Mouse (Mus musculus) adrenal gland, postnatal 14 days (tissue): ENCODE measurements around the gene Acot2. TPM values are rescaled to one million over a fixed set of nuclear protein-coding genes. Genes with fewer than 3 reads are reported as not detected.
"Not testable (repeated sequence)": the region's sequence is repeated elsewhere in the genome, so short reads cannot be mapped to it uniquely, and the experiment has no call there.

Experiments
- DNase-seq: peaks from one replicate; pipeline ENCODE4 v3.0.0; 2021; ENCODE audit warnings: mixed read lengths
- long read RNA-seq, 2 experiments: library from polyadenylated mRNA; stranded (forward); transcript quantifications; one replicate each; pipeline ENCODE4 v2.0.0; 2021
- total RNA-seq: library from RNA; stranded (reverse); gene quantifications from 2 replicates; pipeline ENCODE4 v1.2.3, GENCODE M21; 2021

The Acot2 gene
- 31.7 and 39.1 TPM in 2 replicates for total RNA-seq
- long read RNA-seq, experiment 1, transcript Acot2-201 (3 exons, 2,196 nt), result major isoform, 16 of 17 reads
- long read RNA-seq, experiment 1, partial matches to known transcripts, result 0 of 17 reads
- long read RNA-seq, experiment 1, other reads (novel, unspliced or antisense), result 1 of 17 reads
- long read RNA-seq, experiment 2, transcript Acot2-201 (3 exons, 2,196 nt), result major isoform, 15 of 17 reads
- long read RNA-seq, experiment 2, partial matches to known transcripts, result 0 of 17 reads
- long read RNA-seq, experiment 2, other reads (novel, unspliced or antisense), result 2 of 17 reads

DNA sequence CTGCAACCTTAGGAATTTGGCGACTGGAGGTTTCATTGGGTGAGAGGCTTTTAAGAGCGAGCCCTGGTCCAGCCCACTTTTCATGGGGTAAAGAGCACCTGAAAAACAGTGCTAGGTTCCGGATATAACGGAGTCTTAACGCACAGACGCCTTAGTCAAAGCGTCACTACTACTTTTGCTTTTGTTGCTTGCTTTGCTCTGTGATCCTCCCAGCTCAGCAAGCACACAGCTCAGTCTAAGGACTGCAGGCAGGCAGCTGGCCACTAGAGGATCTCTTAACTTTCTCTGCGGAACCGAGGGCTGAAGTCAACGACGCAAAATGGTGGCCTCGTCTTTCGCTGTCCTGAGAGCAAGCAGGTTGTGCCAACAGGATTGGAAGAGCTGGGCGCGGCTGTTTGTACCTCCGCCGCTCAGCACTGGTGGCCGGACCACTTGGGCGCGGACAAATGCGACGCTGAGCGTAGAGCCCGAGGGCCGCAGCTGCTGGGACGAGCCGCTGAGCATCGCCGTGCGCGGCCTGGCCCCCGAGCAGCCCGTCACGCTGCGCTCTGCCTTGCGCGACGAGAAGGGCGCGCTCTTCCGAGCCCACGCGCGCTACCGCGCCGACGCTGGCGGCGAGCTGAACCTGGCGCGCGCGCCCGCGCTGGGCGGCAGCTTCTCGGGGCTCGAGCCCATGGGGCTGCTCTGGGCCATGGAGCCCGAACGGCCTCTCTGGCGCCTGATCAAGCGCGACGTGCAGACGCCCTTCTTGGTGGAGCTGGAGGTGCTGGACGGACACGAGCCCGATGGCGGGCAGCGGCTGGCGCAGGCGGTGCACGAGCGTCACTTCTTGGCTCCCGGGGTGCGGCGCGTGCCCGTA, at the start of gene Acot2:
Gene Acot2 (plus strand): TSS at position 279 of the 859 bp plus-strand sequence.
- peak; percentile 83 for DNase-seq

DNA sequence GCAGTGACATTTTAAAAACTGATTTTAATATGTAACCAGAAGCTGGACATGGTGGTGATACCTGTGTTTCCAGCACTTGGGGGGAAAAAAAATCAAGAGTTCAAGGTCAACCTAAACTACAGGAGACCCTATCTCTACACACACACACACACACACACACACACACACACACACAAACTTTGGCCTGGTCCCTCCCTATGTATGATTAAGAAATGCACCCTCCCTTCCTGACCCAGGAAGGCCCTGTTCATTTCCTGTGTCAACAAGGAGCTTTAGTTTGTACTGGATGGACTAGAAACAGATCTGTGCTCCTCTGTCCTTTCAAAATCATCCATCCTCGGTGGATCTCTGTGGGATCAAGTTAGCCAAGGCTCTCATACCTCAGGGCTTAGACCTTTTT, 49.1 kb upstream of the Acot2 start:
- not testable (repeated sequence) for DNase-seq

DNA sequence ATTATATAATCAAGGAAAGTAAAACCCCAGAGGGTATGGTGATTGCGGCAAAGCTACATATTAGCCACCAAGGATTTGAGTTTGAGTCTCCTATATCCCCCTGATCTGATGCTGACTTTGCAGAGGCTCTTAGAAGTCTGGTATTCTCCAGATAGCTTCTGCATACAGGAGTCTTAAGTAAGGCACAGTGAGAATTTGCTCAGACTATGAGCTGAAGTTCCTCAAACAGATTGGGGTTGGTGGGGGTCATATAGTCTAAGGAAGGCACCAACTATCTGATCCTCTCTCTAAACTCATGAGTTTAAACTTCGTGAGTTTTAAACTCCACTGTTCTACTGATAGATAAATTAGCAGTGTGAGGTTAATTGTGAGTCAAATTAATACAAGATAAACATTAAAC, 48.3 kb upstream of the Acot2 start:
- DNase-seq, result no peak

DNA sequence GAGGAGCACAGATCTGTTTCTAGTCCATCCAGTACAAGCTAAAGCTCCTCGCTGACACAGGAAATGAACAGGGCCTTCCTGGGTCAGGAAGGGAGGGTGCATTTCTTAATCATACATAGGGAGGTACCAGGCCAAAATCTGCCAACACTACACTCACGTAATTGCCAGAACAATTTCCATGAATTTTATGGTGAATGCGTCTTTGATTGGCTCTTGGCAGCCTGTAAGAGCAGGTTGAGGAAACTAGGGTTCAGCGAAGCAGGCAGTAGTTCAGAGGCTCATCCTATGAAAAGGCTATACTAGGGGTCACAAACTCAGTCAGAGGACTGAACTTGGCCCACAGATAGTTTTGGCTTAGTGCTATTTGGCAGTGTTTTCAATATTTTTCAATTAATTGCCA, 47.6 kb upstream of the Acot2 start:
- DNase-seq, result no peak

DNA sequence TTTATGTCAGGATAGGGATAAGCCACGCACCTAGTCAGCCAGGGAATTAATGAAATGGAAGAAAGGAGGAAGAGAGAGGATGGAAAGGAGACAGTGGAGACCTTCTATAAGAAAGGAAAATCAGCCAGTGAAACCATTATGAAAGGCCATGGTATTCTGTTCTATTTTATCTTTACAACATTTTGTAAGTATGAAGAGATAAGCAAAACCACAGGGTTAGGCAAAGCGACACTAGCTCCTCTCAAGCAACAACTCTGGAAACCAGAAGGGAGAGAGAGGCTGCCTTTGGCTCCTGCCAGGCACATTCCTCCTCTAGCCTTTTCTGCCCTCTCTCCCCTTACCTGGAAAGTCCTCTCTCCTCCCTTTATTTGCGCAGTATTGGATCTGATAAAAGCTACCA, 45.7 kb upstream of the Acot2 start:
- no peak for DNase-seq

DNA sequence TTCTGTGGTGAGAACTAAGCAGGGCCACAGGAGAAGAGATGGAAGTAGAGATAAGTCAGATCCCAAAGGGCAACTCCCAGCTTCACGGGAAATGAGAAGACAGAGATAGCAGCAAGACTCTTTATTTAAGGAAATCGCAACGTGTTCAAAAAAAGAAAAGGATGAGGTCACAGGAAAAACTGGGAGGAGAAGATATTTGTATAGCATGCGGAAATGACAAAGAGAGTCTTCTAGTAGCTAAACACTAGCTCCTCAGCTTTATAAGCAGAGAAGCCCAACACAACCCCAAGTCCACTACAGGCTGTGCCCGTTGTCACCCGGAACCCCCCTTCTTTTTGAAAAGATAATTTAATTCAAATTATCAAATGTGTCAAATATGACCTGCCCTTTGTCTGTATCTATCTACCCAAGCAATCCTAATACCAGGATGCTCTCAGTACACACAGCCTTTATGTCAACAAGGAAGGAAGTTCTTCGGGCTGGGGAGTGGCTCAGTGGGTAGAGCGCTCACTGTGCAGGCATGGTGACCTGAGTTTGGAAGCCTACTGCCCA, 40.3 kb upstream of the Acot2 start:
- no peak for DNase-seq

DNA sequence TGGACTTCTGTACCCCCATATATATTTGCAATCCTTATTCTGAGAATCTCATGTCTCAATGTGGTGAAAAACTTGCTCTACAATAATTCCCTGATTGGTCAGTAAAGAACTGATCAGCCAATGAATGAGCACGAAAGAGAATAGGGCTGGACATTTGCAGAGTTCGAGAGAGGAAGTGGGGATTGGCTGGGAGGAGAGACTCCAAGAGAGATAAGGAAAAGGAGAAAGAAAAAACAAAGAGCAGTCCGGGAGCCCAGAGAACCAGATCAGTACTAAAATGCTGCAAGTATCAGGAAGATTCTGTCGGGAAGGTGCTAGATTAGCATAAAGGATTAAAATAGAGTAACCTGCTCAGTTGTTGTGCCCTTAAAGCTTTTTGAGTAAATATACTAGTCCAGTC, 38.6 kb upstream of the Acot2 start:
- no peak for DNase-seq

DNA sequence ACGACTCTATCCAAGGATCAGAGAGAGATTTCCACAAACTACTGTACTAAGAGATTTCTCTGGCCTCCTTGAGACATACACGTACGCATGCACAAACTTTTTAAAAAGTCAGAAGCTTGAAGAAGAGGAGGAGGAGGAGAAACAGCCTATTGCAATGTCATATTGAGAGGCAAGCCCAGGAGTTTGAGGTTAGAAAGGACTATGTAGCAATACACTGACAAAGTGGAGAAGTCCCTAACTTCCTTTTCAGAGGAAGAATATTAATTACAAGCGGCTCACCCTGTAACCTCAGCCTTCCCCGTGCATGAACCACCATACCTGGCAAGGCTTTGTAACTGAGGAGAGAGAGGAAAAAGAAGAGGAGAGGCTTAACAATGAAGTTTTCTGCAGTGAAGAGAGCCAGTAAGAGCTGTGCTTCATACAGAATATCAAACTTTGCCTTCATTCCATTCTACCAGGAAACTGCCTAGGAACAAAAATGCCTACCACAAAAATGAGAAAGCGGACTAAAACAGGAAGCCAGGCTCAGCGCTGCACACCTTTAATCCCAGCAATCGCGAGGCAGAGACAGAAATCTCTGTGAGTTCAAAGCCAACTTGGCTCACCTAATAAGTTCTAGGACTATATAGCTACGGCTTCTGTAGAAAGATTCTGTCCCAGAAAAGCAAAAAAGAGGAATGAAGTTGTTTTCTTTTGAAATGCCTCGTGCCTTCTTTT, 37.7 kb upstream of the Acot2 start:
- no peak for DNase-seq

DNA sequence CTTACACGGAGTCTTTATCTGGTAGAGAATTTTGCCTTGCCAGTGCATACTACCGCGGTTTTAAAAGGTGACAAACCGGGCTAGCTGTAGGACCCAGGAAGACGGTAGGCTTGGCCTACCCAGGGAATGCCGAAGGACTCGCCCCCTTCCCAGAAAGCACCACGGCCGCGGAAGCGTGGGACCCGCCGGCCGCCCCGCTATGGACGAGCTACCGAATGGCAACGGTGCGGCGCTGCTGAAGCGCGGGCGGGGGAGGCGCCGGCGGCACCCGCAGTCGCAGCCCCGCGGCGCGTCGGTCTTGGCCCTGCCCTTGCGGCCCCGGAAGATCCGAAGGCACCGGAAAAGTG, 37.2 kb upstream of the Acot2 start, which contains the start of gene Riox1:
Gene Riox1 (plus strand): TSS at position 116 of the 347 bp plus-strand sequence.
- DNase-seq, result peak; percentile 92

DNA sequence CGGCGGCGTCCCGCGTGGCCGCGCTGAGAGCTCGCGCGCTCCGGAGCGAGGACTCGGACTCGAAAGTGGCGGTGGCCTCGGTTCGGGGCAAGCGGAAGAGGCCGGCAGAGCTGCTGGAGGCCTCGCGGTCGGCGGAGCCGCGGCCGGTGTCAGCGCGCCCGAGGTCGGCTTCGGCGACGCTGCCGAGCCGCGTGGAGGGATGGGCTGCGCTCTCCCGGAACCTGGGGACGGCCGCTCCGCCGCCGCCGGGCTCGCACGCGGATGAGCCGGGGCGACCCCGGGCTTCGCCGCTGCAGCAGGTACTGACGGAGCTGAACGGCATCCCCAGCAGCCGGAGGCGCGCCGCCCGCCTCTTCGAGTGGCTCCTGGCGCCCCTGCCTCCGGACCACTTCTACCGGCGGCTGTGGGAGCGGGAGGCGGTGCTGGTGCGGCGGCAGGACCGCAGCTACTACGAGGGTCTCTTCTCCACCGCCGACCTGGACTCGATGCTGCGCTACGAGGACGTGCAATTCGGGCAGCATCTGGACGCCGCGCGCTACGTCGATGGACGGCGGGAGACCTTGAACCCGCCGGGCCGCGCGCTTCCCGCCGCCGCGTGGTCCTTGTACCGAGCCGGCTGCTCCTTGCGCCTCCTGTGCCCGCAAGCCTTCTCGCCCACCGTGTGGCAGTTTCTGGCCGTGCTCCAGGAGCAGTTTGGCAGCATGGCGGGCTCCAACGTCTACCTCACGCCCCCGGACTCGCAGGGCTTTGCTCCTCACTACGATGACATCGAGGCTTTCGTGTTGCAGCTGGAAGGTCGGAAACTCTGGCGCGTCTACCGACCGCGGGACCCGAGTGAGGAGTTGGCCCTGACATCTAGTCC, 36.6 kb upstream of the Acot2 start:
- peak; percentile 67 for DNase-seq

DNA sequence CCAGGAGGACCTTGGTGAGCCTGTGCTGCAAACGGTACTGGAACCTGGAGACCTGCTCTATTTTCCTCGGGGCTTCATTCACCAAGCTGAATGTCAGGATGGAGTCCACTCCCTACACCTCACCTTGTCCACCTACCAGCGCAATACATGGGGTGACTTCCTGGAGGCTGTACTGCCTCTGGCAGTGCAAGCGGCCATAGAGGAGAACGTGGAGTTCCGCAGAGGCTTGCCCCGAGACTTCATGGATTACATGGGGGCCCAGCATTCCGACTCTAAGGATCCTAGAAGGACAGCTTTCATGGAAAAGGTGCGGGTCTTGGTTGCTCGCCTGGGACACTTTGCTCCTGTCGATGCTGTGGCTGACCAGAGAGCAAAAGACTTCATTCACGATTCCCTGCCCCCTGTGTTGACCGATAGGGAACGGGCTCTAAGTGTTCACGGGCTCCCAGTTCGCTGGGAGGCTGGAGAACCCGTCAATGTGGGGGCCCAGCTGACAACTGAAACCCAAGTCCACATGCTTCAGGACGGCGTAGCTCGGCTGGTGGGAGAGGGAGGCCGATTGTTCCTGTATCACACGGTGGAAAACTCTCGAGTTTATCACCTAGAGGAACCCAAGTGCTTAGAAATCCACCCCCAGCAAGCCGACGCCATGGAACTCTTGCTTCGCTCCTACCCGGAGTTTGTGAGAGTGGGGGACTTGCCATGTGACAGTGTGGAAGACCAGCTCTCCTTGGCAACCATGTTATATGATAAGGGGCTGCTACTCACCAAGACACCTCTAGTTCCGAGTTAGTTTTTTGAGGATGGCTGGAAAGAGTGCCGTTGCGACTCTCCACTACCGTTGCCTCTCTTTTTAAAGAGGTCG, 35.7 kb upstream of the Acot2 start:
- DNase-seq, result no peak

DNA sequence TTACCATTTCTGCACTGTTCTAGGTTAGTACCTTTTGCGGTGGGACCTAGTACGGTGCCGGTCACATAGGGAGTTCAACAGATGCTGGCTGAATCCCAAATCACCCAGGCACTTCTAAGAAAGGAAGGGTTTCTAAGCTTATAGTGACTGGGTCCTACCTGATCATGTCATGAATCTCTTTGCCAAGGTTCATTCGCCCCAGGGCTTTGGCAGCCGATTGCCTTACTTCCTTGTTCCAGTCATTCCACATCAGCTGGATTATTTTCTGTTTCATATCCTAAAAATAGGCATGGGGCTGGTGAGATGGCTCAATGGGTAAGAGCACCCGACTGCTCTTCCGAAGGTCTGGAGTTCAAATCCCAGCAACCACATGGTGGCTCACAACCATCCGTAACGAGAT, 29.4 kb upstream of the Acot2 start:
- DNase-seq, result no peak

DNA sequence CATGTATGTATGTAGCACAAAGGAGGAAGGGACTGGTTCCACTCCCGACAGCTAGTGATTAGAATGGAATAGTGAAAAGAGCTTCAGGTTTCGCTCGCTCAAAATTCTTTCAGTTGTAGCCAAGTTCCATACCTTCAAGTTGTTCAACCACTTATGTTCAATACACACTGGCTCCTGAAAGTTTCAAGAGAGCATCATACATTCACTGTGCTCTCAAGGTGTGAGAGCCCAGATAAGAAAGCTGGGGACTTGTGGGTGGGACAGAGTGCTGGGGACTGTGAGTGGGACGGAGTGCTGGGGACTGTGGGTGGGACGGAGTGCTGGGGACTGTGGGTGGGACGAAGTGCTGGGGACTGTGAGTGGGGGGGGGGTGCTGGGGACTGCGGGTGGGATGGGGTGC, 22.4 kb upstream of the Acot2 start:
- no peak for DNase-seq

DNA sequence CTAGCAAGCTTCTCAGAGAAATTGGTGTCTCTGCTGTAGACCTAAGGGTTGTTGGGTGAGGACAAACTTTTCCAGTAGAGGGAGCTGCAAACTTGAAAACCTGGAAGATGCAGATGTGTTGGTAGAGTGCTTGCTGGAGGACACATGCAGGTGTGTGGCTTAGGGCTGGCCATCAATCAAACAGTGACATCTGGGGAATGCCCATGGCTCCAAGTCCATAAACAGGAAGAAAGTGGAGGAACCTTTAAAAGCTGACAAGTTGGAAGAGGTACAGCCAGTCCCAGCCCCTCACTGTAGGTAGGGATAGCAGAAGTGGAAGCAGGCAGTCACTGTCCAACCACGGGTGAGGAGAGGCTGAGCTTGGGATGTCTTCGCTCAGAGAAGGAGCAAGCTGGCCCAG, 15.5 kb upstream of the Acot2 start:
- peak; percentile 56 for DNase-seq

DNA sequence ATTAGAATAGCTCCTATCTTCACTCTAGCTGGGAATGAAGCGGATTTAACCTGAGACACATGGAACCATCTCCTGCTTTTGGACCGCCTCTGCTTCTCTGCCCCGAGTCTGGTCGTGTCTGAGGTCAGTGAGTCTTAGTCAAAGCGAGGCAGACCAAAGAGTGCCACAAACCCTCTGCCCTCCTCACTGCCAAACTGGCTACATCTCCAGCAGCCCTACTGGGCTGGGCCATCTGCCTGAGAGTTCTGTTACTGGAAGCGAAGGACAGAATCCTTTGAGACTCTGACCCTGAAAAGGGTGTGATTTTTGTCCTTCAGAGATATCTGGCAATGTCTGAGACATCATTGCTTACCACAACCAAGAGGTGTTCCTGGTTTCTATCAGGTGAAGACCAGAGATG, 8.8 kb upstream of the Acot2 start:
- no peak for DNase-seq

DNA sequence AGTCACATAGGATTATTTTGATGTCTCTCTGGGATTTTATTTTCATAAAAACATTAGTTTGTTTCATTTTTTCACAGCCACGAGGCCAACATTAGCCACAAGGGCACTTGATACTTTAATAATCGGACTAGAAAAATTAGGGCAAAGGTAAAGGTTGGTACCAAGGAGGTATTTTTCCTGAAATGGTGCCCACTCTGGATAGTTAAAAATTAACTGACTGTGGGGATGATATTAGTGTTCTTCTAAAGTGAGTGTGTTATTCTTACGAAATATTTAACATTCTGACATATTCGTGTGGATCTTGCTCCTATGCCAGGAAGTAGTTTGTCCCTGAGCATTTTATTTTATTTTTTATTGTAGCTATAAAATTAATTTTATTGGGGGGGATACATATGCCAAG, 6.0 kb upstream of the Acot2 start:
- no peak for DNase-seq

DNA sequence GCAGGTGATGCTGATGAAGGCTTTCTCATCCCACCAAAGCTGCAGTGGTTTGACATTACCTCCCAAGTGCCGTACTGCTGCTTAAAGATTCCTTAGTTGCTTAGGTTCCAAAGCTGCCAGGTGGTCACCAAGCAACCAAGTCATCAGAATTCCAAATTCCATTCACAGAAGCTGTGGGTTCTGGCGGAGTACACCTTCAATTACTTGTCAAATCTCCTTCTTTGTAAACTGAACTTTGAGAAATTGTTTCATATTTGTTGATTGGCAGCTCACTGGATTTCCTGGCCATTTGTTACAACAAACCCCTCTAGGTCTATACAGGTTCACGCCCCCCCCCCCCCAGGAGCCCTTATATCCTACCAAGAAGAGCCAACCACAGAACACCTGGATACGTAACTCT, 2.9 kb upstream of the Acot2 start, which contains the start of gene Heatr4:
Gene Heatr4 (minus strand): TSS at position 101 of the 400 bp plus-strand sequence.
- no peak for DNase-seq

DNA sequence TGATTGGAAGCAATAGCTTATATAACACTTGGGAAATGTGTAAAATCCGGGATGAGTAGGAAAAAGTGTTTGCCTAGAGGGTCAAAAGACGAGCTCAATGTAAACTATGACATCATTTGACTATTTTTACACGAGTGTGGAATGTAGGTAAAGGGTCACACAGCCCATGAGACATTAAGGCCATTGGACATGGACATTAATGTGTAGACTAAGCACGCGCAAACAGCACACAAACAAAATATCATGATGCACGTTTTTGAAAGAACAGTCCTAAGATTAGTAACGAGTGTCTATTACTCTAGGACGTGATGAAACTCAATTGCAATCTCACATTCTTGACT, 449 bp upstream of the Acot2 start:
- no peak for DNase-seq

DNA sequence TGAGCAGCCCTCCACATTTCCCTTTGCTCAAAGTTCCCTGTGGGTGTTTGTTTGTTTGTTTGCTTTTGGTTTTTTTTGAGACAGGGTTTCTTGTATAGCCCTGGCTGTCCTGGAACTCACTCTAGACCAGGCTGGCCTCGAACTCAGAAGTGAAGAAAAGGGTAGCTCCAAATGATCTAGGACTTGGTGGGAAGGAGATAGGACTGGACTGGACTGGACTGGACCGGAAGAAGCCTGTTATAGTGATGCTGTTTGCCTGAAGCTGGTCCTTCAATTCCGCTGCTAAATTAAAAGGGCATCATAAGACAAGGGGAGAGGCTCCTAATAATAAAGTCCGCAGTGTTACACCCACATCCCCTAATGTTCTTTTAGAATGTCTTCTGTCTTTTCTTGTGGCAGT, 822 bp downstream of the Acot2 start:
- no peak for DNase-seq

DNA sequence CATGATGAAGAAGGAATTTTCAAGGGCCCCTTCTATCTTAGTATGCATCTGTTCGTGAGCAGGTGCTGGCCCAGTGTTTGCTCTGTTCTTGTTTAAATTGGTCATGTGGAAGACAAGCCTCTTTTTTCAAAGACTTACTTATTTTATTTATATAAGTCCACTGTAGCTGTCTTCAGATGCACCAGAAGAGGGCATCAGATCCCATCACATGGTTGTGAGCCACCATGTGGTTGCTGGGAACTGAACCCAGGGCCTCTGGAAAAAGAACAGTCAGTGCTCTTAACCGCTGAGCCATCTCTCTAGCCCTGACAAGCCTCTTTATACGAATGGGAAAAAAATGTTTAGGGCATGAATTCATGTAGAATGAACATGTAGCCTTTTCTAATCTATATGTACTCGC, 1.7 kb downstream of the Acot2 start:
- DNase-seq, result no peak

DNA sequence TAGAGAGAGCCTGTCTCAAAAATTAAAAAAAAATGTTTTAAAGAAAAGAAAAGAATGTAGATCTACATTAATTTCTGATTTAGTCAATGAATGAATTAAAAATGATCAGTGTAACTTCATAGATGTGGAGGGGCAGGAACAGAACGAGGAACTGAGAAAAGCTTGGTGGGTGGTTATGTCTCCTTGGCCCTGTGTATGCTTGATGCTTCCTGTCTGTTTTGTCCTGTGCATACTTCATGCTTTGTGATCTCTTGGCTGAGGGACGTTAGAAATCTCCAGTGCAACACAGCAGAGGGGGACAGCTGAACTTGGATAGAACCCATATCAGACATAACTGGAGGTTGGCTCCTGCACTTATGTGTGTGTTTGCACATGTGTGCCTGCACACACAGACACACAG, 9.6 kb downstream of the Acot2 start:
- DNase-seq, result no peak
